Mouse (Mus musculus) left cerebral cortex, adult 9 months (tissue): ENCODE measurements around the gene Ubr4.
"Not testable (repeated sequence)": the region's sequence is repeated elsewhere in the genome, so short reads cannot be mapped to it uniquely, and the experiment has no call there.

Experiments
- DNase-seq, 2 experiments: peaks; one replicate each; pipeline ENCODE4 v3.0.0; 2022; ENCODE audit warnings: low spot score in 2 of 2

Gene Ubr4

GRCm38 (mm10) chr4:139484496-139484895 lies 132.1 kb downstream of the Ubr4 start:
- no peak for DNase-seq

DNA sequence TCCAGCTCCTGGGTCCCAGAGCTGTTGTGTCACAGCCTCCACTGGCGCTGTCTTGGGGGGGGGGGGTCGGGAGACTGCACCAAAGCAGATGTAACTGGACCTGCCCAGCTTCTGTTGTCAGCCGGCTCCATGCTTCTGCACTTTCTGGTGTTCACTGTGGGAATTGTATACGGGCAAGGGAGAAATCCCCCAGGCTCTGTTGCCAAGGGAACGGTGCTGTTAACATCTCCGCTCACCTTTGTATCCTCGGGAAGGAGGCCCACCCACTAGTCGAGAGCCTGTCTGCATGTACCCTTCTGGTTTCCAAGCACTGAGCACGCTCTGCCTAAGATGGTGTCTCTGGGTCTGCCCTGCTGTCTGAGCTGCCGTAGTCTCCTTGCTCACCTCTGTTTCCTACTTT lies 134.7 kb downstream of the Ubr4 start:
- DNase-seq, result no peak

- DNase-seq, result no peak
These were observed 135.9 kb downstream of the Ubr4 start for GRCm38 (mm10) chr4:139488325-139488724.

DNA sequence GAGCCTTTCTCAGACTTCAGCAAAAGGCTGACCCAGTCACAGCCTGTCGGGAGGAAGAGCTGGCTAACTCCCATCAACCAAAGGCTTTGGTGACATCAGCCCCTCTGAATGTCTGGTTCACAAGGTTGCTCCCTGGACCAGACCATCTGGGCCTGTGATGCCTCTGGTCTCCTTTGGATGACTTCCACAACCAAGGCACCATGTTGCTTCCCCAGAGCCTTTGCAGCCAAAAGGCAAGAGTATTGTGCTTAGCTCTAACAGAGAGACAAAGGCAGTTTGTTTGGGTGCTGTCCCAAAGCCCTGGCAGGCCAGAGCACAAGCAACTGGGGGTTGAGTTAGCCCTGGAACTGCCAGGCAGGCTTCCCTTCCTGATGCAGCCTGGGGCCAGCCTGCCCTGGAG lies 137.5 kb downstream of the Ubr4 start:
- DNase-seq, result peak in 1 of 2 experiments; percentile 56

- peak in 1 of 2 experiments; percentile 62 for DNase-seq
These were observed 138.1 kb downstream of the Ubr4 start for GRCm38 (mm10) chr4:139490413-139491055.

GRCm38 (mm10) chr4:139491541-139492170 lies 139.2 kb downstream of the Ubr4 start:
- DNase-seq, result no peak

- no peak for DNase-seq
These were observed 139.9 kb downstream of the Ubr4 start for GRCm38 (mm10) chr4:139492258-139492833.

DNA sequence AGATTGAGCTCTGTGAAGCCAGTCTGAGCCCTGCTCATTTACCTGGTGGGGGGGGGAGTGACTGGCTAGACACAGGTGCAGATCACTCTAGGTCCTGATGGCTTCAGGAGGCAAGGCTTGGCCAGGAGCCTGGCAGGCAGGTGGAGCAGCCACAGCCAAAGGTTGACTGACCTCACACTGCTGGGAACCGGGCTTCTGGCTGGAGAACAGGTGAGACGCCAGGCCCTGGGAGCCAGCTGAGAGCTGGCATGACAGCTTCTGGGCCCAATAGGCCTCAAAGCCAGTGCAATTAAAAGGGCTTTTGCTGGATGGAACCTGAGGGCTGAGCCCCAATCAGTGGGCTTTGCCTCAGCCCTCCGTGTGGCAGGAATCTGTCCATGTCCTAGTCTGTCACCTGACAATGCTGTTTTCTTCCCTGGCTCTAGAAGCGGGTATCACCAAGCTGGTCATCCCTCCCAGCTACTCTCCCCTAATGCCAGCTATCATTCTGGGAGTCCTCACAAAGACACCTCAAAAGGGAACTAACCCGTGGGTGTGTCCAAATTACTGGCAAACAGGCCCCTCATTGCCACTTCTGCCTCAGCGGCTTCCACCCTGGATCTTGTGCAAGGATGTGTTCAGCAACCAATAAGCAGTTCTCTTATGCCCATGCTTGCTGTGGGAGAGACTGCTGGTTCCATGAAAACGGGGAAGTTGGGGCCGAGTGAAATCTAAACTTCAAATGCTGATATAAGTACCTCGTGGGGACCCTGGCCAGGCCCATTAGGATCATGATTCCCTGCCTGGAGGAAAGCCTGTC lies 141.0 kb downstream of the Ubr4 start:
- DNase-seq, result no peak

DNA sequence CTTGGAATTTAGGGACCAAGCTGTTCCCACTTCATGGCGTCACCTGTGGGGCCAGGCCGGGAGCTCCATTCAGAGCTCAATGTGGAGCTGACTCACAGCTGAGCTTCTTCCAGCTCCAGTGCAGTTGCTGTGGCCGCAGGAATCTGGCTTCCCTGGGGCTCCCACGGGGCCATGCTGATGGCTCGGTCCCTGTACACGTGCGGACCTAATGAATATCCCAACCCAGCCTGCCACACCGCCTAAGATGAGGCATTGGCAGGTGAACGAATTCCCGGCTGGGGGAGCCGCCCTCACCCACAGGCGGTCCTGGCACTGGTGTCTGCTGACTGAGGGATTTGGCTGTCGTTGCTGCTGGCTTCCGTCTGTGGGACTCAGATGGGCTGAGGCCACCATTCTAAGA lies 148.4 kb downstream of the Ubr4 start:
- peak in 1 of 2 experiments; percentile 24 for DNase-seq

GRCm38 (mm10) chr4:139501702-139502101 lies 149.3 kb downstream of the Ubr4 start:
- DNase-seq, result no peak

GRCm38 (mm10) chr4:139503919-139504318 lies 151.5 kb downstream of the Ubr4 start:
- no peak for DNase-seq

- no peak for DNase-seq
These were observed 153.3 kb downstream of the Ubr4 start for GRCm38 (mm10) chr4:139505716-139506115.

DNA sequence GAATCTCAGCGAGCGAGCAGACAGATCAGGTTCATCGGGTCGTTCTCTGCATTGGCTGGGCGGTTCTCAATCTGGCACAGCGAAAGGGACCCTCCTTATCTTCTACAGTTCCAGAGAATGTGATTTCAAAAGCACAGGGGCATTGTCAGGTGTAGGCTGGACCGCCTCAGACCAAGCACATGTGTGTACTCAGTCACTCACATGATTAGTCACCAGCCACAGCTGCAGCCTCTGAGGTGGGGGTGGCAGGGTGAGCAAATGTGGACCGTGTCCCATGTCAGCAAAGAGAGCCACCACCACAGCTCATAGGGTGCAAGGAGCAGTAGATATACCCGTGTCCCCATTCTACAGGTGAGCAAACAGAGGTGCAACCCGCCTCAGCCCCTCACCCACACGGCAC lies 154.3 kb downstream of the Ubr4 start:
- DNase-seq, result no peak

DNA sequence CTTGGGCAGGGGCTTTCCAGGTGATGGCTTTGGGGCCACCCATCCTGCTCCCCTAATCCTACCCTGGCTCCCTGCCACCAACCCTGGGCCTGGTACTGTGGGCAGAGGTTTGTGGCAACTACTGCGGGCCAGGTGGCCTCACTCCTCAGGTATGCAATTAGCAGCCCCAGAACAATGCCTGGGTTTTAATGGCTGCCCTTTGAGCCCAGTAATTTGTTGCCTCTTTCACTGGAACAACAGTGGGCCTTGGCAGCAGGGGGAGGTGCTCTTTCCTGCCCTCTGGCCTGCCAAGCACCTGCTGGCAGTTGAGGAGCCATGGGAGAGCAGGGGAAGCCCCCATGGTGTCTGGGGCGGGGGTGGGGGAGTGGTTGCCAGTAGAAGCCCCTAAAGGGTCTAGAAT lies 156.7 kb downstream of the Ubr4 start:
- DNase-seq, result no peak

DNA sequence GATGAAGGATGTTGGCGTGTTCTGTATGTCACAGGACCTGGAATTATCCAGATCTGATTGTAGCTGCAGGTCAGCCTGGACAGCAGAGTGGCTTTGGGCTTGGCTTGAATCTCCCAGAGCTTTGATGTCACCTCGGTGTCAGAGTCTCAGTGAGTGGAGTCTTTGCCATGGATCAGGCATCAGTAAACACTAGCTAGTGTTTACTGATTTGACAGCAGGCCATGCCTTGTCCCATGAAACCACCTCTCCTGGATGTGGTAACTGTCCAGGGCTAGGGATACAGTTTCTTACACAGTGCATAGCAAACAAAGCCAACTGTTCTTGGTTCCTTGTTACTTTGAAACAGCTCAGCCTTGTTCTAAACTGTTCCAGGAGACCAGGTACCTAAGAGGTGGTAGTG lies 159.1 kb downstream of the Ubr4 start:
- DNase-seq, result no peak

GRCm38 (mm10) chr4:139512985-139513384 lies 160.6 kb downstream of the Ubr4 start:
- no peak for DNase-seq

GRCm38 (mm10) chr4:139519221-139519620 lies 166.8 kb downstream of the Ubr4 start:
- no peak for DNase-seq

GRCm38 (mm10) chr4:139521926-139522325 lies 169.5 kb downstream of the Ubr4 start:
- DNase-seq, result no peak

DNA sequence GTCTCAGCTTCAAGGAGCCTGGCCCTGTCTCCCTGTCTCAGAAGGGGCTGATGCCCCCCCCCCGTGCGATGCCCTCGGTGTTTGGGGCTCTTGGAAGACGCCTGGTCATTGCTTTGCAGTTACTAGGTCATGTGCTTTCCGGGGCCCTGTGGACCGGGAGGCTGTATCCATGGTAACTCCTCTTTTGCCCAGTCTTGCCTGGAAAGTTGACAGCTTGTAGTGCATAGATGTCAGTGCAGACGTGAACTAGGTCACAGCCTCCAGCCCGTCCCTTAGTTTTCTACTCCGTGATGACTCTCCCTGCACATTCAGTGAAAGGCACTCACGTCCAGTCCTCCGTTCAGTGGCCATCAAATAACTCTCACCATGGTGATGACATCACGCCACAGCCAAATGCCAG lies 174.1 kb downstream of the Ubr4 start:
- DNase-seq, result peak; percentile 10

- not testable (repeated sequence) for DNase-seq
These were observed 177.8 kb downstream of the Ubr4 start, which contains the start of gene Iffo2 for GRCm38 (mm10) chr4:139530248-139530647. Gene Iffo2 (plus strand): TSS chr4:139530548.

GRCm38 (mm10) chr4:139532081-139532480 lies 179.7 kb downstream of the Ubr4 start:
- no peak for DNase-seq

GRCm38 (mm10) chr4:139535127-139535695 lies 182.8 kb downstream of the Ubr4 start:
- DNase-seq, result no peak
